Mouse (Mus musculus) E14TG2a.4 (cell line): ENCODE measurements around the gene Gpr176.
A peak's percentile ranks its signal among the peaks of the same experiment; 100 is the strongest.

ENCODE experiments used
- H3K27me3 ChIP-seq: 2 replicates; pipeline ENCODE4 v1.6.1; 2014; ENCODE audit warnings: low read length, control low read depth; ENCODE audit not compliant: insufficient read depth
- H3K36me3 ChIP-seq: 2 replicates; pipeline ENCODE4 v1.6.1; 2014; ENCODE audit warnings: low read length, control low read depth; ENCODE audit not compliant: insufficient read depth
- H3K4me1 ChIP-seq: replicated peaks from 2 replicates; pipeline ENCODE4 v1.6.1; 2014; ENCODE audit warnings: low read depth, low read length, control low read depth
- H3K4me3 ChIP-seq: replicated peaks from 2 replicates; pipeline ENCODE4 v1.5.1; 2014; ENCODE audit warnings: mild to moderate bottlenecking, low read length
- H3K9me3 ChIP-seq: 2 replicates; pipeline ENCODE4 v1.6.1; 2014; ENCODE audit warnings: low read length, control low read depth
- CTCF ChIP-seq: conservative IDR thresholded peaks from 2 replicates; pipeline ENCODE4 v1.5.1; 2014; ENCODE audit warnings: low read length
- NANOG ChIP-seq: IDR thresholded peaks from 2 replicates; pipeline ENCODE4 v1.6.1; 2014; ENCODE audit warnings: borderline replicate concordance, low read length, mixed read lengths
- POU5F1 ChIP-seq: IDR thresholded peaks from 2 replicates; pipeline ENCODE4 v1.6.1; 2014; ENCODE audit warnings: low read length, borderline replicate concordance

The Gpr176 gene

GRCm38 (mm10) chr2:118278249-118278648, 95.0 kb downstream of the Gpr176 start:
- Histone ChIP-seq H3K36me3 (no peaks in the 10 kb centered on the region), H3K4me3 (no peak overlapping the region), H3K4me1 (no peaks in the 10 kb centered on the region), H3K27me3 (peaks cover 8% of the 10 kb centered on the region; the same call in 1 of the 2 replicates), H3K9me3 (no peaks in the 10 kb centered on the region)
- TF ChIP-seq NANOG: no peak
- no peak for TF ChIP-seq CTCF
- no peak for TF ChIP-seq POU5F1

DNA sequence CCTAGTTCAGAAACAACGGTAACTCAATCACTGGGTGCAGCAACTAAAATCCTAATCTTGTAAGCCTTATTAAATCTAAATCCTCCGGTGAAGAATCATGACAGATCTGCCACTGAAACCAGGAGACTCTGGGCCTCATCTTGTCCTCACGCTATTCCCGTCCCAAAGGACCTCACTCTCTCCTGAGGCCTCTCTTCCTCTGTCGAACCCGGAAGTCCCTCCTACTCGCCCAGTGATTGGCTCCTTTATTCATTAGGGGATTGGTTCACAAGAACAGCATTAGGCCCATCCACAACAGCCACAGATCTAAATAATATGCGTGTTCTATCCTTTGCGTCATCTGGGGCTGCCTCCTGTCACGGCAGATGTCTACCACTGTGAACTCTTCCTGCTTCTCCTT, 101.6 kb downstream of the Gpr176 start:
- no peaks in the 10 kb centered on the region for H3K9me3 ChIP-seq
- no peaks in the 10 kb centered on the region for H3K27me3 ChIP-seq
- H3K36me3 ChIP-seq: no peaks in the 10 kb centered on the region
- H3K4me1 ChIP-seq: no peaks in the 10 kb centered on the region; the same call in 1 of the 2 replicates
- H3K4me3 ChIP-seq: peak overlapping the region; percentile 37
- TF ChIP-seq CTCF (no peak), POU5F1 (no peak), NANOG (no peak)

- H3K9me3 ChIP-seq: no peaks in the 10 kb centered on the region
- no peak overlapping the region for H3K4me3 ChIP-seq
- H3K27me3 ChIP-seq: no peaks in the 10 kb centered on the region
- no peaks in the 10 kb centered on the region; the same call in 1 of the 2 replicates for H3K4me1 ChIP-seq
- no peaks in the 10 kb centered on the region for H3K36me3 ChIP-seq
- no peak for TF ChIP-seq NANOG
These were observed 103.0 kb downstream of the Gpr176 start for GRCm38 (mm10) chr2:118270213-118270612.

DNA sequence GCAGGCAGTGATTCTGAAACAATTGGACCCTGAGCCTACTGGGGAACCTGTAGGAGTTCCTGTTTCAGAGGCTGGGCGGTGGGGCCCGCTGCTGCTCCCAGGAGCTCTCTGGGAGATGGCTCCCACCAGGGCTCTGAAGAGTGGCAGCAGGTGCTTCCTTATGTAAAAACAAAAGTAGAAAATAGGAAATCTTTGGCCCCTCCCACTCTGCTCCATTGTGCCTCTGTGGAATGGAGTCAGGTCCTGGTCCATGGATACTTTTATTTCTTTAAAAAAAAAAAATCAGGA, 109.4 kb downstream of the Gpr176 start:
- Histone ChIP-seq H3K4me3 (no peak overlapping the region), H3K36me3 (no peaks in the 10 kb centered on the region), H3K9me3 (no peaks in the 10 kb centered on the region), H3K27me3 (peaks cover 5% of the 10 kb centered on the region), H3K4me1 (no peaks in the 10 kb centered on the region; the same call in 1 of the 2 replicates)
- no peak for TF ChIP-seq CTCF

- H3K27me3 ChIP-seq: peaks cover 5% of the 10 kb centered on the region
- no peaks in the 10 kb centered on the region for H3K36me3 ChIP-seq
- TF ChIP-seq NANOG: no peak
- peak; percentile 51 for TF ChIP-seq CTCF
- H3K4me1 ChIP-seq: no peaks in the 10 kb centered on the region; the same call in 1 of the 2 replicates
- no peaks in the 10 kb centered on the region for H3K9me3 ChIP-seq
- H3K4me3 ChIP-seq: no peak overlapping the region
These were observed 109.9 kb downstream of the Gpr176 start for GRCm38 (mm10) chr2:118263151-118263913.

GRCm38 (mm10) chr2:118262673-118263072, 110.5 kb downstream of the Gpr176 start:
- H3K4me3 ChIP-seq: no peak overlapping the region
- TF ChIP-seq POU5F1 (no peak), CTCF (no peak), NANOG (no peak)
- H3K36me3 ChIP-seq: no peaks in the 10 kb centered on the region
- H3K4me1 ChIP-seq: no peaks in the 10 kb centered on the region; the same call in 1 of the 2 replicates
- H3K9me3 ChIP-seq: no peaks in the 10 kb centered on the region
- H3K27me3 ChIP-seq: peaks cover 5% of the 10 kb centered on the region

GRCm38 (mm10) chr2:118259746-118260145, 113.5 kb downstream of the Gpr176 start:
- no peak for TF ChIP-seq NANOG
- no peak for TF ChIP-seq POU5F1
- no peak for TF ChIP-seq CTCF
- Histone ChIP-seq H3K36me3 (no peaks in the 10 kb centered on the region), H3K9me3 (no peaks in the 10 kb centered on the region), H3K4me1 (peaks cover 7% of the 10 kb centered on the region), H3K4me3 (no peak overlapping the region), H3K27me3 (peaks cover 5% of the 10 kb centered on the region)

DNA sequence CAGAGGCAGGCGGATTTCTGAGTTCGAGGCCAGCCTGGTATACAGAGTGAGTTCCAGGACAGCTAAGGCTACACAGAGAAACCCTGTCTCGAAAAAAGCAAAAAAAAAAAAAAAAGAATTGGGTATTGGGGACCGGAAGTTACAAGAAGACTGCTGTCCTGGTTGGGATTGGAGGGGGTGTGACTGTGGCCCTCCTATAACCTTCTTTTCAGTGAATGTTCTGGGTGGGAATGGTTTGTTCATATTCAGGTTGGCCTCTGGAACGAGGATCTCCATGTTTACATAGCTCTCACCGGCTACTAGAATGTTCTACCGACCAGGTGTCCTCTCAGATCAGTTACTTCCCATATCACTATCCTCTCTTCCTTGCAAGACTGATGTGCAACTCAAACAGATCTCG, 116.1 kb downstream of the Gpr176 start:
- H3K4me3 ChIP-seq: no peak overlapping the region
- no peaks in the 10 kb centered on the region for H3K9me3 ChIP-seq
- peaks cover 7% of the 10 kb centered on the region for H3K4me1 ChIP-seq
- no peak for TF ChIP-seq NANOG
- H3K36me3 ChIP-seq: no peaks in the 10 kb centered on the region
- H3K27me3 ChIP-seq: peaks cover 9% of the 10 kb centered on the region; the same call in 1 of the 2 replicates

- no peaks in the 10 kb centered on the region for H3K36me3 ChIP-seq
- H3K9me3 ChIP-seq: no peaks in the 10 kb centered on the region
- no peak for TF ChIP-seq CTCF
- no peak for TF ChIP-seq NANOG
- no peak for TF ChIP-seq POU5F1
- peaks cover 7% of the 10 kb centered on the region for H3K4me1 ChIP-seq
- peak within 1 kb of the TSS; percentile 81 for H3K4me3 ChIP-seq
- peaks cover 9% of the 10 kb centered on the region; the same call in 1 of the 2 replicates for H3K27me3 ChIP-seq
These were observed 116.6 kb downstream of the Gpr176 start, which contains the start of gene Fsip1 for GRCm38 (mm10) chr2:118256621-118257053. TSS of gene Fsip1 (minus strand) at chr2:118256966.

GRCm38 (mm10) chr2:118254516-118254915, 118.7 kb downstream of the Gpr176 start:
- peaks cover 9% of the 10 kb centered on the region; the same call in 1 of the 2 replicates for H3K27me3 ChIP-seq
- no peak for TF ChIP-seq CTCF
- TF ChIP-seq NANOG: no peak
- no peak for TF ChIP-seq POU5F1
- peaks cover 7% of the 10 kb centered on the region for H3K4me1 ChIP-seq
- no peaks in the 10 kb centered on the region for H3K36me3 ChIP-seq
- H3K4me3 ChIP-seq: no peak overlapping the region
- H3K9me3 ChIP-seq: no peaks in the 10 kb centered on the region
